Comparison of ENCODE assay signal across 8 mouse cellular contexts in the genomic region with DNA sequence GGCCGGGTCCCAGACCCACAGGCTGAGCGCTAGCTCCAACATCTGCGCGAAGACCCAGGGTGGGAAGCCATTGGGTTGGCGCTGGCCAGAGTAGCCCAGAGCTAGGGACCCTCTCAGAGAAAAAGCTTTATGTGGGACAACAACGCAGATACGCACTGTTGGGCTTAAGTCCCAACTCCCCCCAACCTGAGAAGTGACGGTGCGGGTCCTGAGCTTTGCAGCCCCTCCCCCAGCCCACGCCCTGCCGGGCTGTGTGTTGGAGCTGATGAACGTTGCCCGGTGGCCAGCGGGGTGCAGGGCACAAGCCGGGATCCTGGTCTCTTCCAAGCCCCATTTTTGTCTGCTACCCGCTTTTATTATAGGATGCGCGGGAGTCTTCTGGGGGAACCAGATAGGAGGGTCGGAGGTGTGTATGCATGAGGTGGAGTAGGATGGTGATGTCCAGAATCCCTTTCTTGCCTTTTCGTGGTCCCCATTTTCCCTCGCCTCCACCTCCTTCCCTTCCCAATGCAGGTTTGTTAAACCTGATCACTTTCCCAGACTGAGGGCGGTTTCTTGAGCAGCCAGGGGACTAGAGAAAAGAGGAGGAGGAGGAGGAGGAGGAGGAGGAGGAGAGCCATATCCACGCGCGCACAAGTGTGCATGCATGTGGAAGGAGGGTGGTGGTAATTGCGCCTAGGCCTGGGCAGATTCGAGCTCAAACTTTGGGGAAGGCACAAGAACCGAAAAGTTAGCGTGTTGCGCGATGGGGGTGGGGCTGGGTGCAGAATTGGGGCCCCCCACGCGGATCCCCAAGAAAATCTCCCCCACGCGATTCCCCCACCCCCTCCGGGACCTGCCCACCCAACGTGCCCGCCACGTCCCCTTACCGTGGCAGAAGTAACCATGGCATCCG. TPM values are rescaled to one million over a fixed set of nuclear protein-coding genes. Genes with fewer than 3 reads are reported as not detected.
A peak's percentile ranks its signal among the peaks of the same experiment; 100 is the strongest.
DNase-seq lines count a peak whose midpoint lies in the region; ATAC-seq and TF ChIP-seq lines count a peak whose summit lies in the region.

No protein-coding gene starts in this region.

- peaks cover 29% of the 10 kb centered on the region for H3K4me1 ChIP-seq in lung, embryonic 16.5 days (replicated peaks; ENCODE audit: control insufficient read depth, insufficient read depth, low read length)
- peaks cover 54% of the 10 kb centered on the region for H3K4me1 ChIP-seq in forebrain, embryonic 12.5 days
- 0 out of 2 replicates have a peak, but pooled peaks cover 27% of the 10 kb centered on the region for H3K4me1 ChIP-seq in kidney, postnatal 0 days (replicated peaks; ENCODE audit: insufficient read depth, low read length)
- peaks cover 54% of the 10 kb centered on the region for H3K4me1 ChIP-seq in neural tube, embryonic 13.5 days (replicated peaks)

- H3K9me3 ChIP-seq in lung, embryonic 16.5 days (ENCODE audit: control insufficient read depth, low read length): no peaks in the 10 kb centered on the region
- H3K9me3 ChIP-seq in forebrain, embryonic 12.5 days: no peaks in the 10 kb centered on the region
- H3K9me3 ChIP-seq in kidney, postnatal 0 days (replicated peaks; ENCODE audit: low read length): no peaks in the 10 kb centered on the region
- no peaks in the 10 kb centered on the region for H3K9me3 ChIP-seq in neural tube, embryonic 13.5 days

- peaks cover 26% of the 10 kb centered on the region for H3K27me3 ChIP-seq in lung, embryonic 16.5 days (ENCODE audit: control insufficient read depth, insufficient read depth, low read depth, low read length)
- peaks cover 84% of the 10 kb centered on the region for H3K27me3 ChIP-seq in forebrain, embryonic 12.5 days
- no peaks in the 10 kb centered on the region for H3K27me3 ChIP-seq in kidney, postnatal 0 days (ENCODE audit: insufficient read depth, low read length)
- peaks cover 87% of the 10 kb centered on the region for H3K27me3 ChIP-seq in neural tube, embryonic 13.5 days

- no peak for DNase-seq in lung, postnatal 36 days
- peak; percentile 41 for DNase-seq in kidney, postnatal 0 days (ENCODE audit: low spot score)
- DNase-seq in right cerebral cortex, postnatal 36 days (ENCODE audit: low spot score in 2 of 2): no peak
- DNase-seq in layer of hippocampus, adult 9-11 months: no peak
- no peak for DNase-seq in right cerebral cortex, postnatal 4 days

- peak overlapping the region; percentile 50 for H3K4me3 ChIP-seq in lung, embryonic 16.5 days (ENCODE audit: low read length)
- H3K4me3 ChIP-seq in forebrain, embryonic 12.5 days (replicated peaks): peak overlapping the region; percentile 36
- H3K4me3 ChIP-seq in kidney, postnatal 0 days (replicated peaks; ENCODE audit: low read depth, low read length): peak overlapping the region; percentile 47
- peak overlapping the region; percentile 39 for H3K4me3 ChIP-seq in neural tube, embryonic 13.5 days

- H3K36me3 ChIP-seq in lung, embryonic 16.5 days (ENCODE audit: control insufficient read depth, insufficient read depth, low read length): no peaks in the 10 kb centered on the region
- H3K36me3 ChIP-seq in forebrain, embryonic 12.5 days (replicated peaks): no peaks in the 10 kb centered on the region
- no peaks in the 10 kb centered on the region for H3K36me3 ChIP-seq in kidney, postnatal 0 days (ENCODE audit: insufficient read depth, low read length)
- no peaks in the 10 kb centered on the region for H3K36me3 ChIP-seq in neural tube, embryonic 13.5 days

- H3K4me2 ChIP-seq in lung, embryonic 16.5 days (ENCODE audit: low read depth, low read length): peak overlapping the region; percentile 75
- H3K4me2 ChIP-seq in forebrain, embryonic 12.5 days: peak overlapping the region; percentile 68
- H3K4me2 ChIP-seq in kidney, postnatal 0 days (ENCODE audit: low read length): peak overlapping the region; percentile 89
- H3K4me2 ChIP-seq in neural tube, embryonic 13.5 days: peak overlapping the region; percentile 66

- ATAC-seq in lung, embryonic 16.5 days (ENCODE audit: low read depth): no peak
- peak; percentile 27; the same call in 1 of the 2 replicates for ATAC-seq in forebrain, embryonic 12.5 days (ENCODE audit: low FRiP score)
- ATAC-seq in kidney, postnatal 0 days (replicated peaks; ENCODE audit: low FRiP score, low read depth): peak; percentile 33; the same call in 1 of the 2 replicates
- ATAC-seq in neural tube, embryonic 13.5 days (ENCODE audit: low read depth): peak; percentile 29; the same call in 1 of the 2 replicates

- peak overlapping the region; percentile 22 for H3K9ac ChIP-seq in lung, embryonic 16.5 days (ENCODE audit: low read length)
- H3K9ac ChIP-seq in forebrain, embryonic 12.5 days: peak overlapping the region; percentile 38
- peak overlapping the region; percentile 60 for H3K9ac ChIP-seq in kidney, postnatal 0 days (ENCODE audit: low read depth, low read length)
- H3K9ac ChIP-seq in neural tube, embryonic 13.5 days: peak overlapping the region; percentile 58

- H3K27ac ChIP-seq in lung, embryonic 16.5 days (ENCODE audit: low read length): no peak overlapping the region
- H3K27ac ChIP-seq in forebrain, embryonic 12.5 days: no peak overlapping the region
- H3K27ac ChIP-seq in kidney, postnatal 0 days: peak overlapping the region; percentile 32; the same call in 1 of the 2 replicates
- no peak overlapping the region for H3K27ac ChIP-seq in neural tube, embryonic 13.5 days (replicated peaks)

- no peak for TF ChIP-seq CTCF in kidney, postnatal 0 days (IDR thresholded peaks at IDR 0.05; ENCODE audit: low read depth)

- WGBS in lung, embryonic 16.5 days: under 1% methylated on average over 40 of the region's 41 CpGs
- WGBS in forebrain, embryonic 12.5 days: under 1% methylated on average over 41 of the region's 41 CpGs
- under 1% methylated on average over 41 of the region's 41 CpGs for WGBS in kidney, postnatal 0 days
- WGBS in neural tube, embryonic 13.5 days: under 1% methylated on average over 41 of the region's 41 CpGs

RNA-seq across cellular contexts. Expression of gene Ntf3, which starts 2.6 kb away (rescaled TPM):
- 3.5 and 3.7 TPM in 2 replicates for polyA plus RNA-seq in lung, embryonic 16.5 days (2015; fragmentation: Nextera tagmentation; extraction: Ambion mirVana)
- polyA plus RNA-seq in forebrain, embryonic 12.5 days (2016; fragmentation: Nextera tagmentation; extraction: Ambion mirVana): 2.8 and 3.2 TPM in 2 replicates
- polyA plus RNA-seq in kidney, postnatal 0 days (2015; fragmentation: Nextera tagmentation; extraction: Ambion mirVana): 14.6 TPM in 2 replicates
- polyA plus RNA-seq in neural tube, embryonic 13.5 days (2015; fragmentation: Nextera tagmentation; extraction: Ambion mirVana): 8.3 and 9.9 TPM in 2 replicates
